Mouse (Mus musculus) heart, postnatal 4 days (tissue): ENCODE measurements around the gene Cst9. TPM values are rescaled to one million over a fixed set of nuclear protein-coding genes. Genes with fewer than 3 reads are reported as not detected.

Experiments
- DNase-seq: peaks from one replicate; pipeline ENCODE4 v3.0.0; 2021
- total RNA-seq, 2 experiments: library from RNA; stranded (reverse); gene quantifications; 2 replicates each; pipeline ENCODE4 v1.2.3; 2021

Gene Cst9
- total RNA-seq = 1 to 10 TPM; 3.1 to 4.1 TPM

GRCm38 (mm10) chr2:148834912-148835311, at the start of gene Cst9:
Gene Cst9 (plus strand): TSS chr2:148835147.
- no peak for DNase-seq

DNA sequence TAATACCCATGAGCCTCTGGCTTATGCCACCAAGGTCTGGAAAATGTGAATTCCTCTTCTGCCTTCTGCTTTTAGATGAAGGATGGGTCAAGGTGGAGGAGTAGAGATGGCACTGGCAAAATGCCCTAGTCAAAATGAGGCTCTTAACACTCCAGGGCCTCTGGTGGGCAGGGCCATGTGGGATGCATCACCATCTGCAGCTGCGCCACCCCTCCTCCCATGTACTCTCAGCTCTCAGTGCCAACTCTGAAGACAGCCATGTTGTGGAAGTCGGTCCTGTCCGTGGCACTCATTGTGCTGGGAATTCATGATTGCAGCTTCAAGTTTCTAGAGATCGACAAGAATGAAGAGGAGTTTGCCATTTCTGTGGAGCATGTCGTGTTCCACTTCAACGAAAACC, 45.8 kb upstream of the Cst9 start, which contains the start of gene Cst12:
Gene Cst12, plus strand, starts transcription at position 220 of the 400 bp plus-strand sequence.
- DNase-seq = no peak

- no peak for DNase-seq
Observed at GRCm38 (mm10) chr2:148798485-148798884, 36.5 kb upstream of the Cst9 start, which contains the start of gene Cst8. Gene Cst8 (plus strand): TSS chr2:148798785.

DNA sequence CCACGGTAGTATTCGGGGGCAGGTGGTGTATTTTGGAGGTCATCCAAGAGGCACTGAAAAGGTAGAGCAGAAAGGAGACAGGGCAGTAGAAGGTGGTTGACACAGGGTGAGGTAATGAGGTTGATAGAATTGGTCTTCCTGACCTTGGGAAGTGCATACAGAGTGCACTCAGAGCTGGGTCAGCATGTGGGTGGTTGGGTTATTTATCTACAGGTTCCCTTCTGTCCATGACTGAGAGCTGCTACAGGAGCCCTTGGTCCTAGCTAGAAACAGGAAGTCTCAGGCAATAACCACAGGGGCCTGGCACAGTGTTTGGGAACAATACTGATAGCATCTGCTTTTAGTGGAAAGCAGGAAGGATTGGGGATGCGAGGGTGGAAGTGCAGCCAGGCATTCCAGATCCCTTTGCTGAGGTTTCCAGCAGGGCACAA, 33.4 kb upstream of the Cst9 start:
- DNase-seq = peak; percentile 6

DNA sequence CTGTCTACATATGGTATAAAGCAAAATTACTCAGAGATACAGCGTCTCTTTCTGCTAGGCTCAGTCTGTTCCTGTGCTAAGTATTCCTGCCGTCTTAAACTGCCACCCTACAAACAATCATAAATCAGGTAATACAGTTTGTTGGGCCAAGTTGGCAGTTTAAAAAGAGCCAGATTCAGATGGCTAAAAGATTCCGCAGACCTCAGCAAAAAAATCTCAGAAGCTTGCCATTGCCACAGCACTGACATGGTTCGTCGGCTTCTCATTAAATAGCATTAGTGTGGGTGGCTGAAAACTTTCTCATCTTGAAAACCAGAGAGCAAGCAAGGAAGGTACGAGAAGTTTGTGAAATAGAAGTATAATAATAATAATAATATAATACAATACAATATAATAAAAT, 28.3 kb upstream of the Cst9 start:
- no peak for DNase-seq

DNA sequence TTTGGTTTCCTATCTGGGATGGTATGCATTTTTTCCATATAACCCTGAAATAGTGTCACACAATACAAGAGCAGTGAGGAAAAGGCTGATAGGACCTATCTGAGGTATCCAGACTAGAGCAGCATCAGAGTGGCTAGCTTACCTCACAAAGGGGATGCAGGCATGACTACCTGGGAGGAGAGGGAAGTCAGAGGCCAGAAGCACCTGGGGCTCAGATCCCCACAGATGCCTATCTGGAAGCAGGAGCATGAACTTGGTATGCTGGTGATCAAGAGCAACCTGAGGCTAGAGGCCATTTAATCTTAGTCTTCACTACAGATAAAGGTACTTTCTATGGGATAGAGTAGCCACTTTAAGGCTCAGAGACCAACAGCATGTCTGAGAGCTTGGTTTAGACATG, 15.0 kb upstream of the Cst9 start, which contains the start of gene Cst13:
Gene Cst13, plus strand, starts transcription at position 173 of the 400 bp plus-strand sequence.
- DNase-seq = no peak

DNA sequence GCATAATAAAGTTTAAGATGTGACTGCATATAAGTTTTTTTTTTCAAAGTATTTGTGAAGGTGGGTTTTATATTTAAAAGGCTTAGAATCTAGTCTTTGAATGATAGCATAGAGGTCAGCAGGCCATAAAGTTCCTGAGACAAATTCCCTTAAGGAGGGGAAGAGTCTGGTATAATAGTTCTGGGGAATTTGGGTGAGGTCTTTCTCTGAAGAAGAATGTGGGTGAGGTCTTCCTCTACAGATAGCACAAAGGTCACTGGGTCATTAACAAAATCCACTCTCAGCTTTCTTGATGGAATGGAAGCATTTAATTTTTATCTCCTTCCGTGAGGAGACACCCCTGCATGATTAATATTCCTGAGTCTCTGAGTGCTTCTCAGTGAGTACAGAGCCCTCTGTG, 9.0 kb upstream of the Cst9 start:
- DNase-seq = no peak

GRCm38 (mm10) chr2:148838075-148838777, 3.3 kb downstream of the Cst9 start:
- no peak for DNase-seq

- no peak for DNase-seq
Observed at GRCm38 (mm10) chr2:148839224-148839623, 4.3 kb downstream of the Cst9 start.

GRCm38 (mm10) chr2:148851116-148851906, 16.4 kb downstream of the Cst9 start:
- DNase-seq = peak; percentile 86

DNA sequence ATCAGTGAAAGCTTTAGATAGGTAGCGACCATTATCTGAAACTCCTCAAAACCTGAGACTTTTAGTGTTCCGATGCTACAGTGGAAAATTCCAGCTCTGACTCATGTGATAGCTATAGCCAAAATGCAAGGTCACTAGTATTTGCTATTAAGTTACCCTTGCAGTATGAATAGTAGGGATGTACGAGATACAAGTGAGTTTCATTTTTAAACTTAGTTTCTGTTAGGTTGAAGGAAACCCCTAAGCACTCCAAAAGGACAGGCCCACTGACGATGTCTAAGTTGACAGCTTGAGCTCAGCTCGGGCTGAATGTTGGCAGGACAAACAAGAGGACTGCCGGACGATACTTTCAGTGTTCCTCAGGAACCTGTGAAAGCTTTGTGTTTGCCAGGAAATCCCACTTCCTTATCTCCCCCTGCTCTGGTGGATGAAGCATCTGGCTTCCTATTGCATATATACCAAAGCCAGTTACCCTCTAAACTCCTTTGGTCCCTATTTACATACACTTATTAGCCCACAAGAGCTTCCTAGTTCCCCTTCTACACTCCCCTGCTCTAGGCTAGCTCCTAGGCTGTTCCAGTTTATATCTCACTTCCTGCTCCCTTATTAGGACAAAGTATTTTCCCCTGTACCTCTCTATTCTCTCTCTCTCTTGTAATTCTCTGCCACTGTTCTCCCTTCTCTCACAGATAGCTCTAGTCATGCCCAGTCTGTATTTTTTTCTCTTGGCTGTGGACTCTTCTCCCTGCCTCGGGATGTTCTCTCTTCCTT, 21.9 kb downstream of the Cst9 start:
- DNase-seq = no peak

DNA sequence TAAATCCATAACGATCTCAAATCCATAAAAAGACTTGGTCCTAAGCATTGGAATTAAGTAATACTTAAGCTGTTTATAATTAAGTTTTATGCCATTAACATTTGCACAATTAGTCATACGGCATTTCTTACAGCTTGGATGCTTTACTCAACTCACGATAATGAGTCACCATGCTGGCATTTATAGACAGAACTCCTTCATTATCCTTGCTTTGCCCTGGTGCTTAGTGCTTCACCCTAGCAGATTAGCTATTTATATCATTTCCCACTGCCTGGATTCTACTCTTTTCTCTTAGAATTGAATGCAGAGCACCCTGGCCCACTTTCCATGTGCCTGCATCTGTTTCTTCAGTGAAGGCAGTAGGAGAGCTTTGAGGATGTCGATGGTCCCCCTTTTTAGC, 22.6 kb downstream of the Cst9 start:
- DNase-seq = no peak

DNA sequence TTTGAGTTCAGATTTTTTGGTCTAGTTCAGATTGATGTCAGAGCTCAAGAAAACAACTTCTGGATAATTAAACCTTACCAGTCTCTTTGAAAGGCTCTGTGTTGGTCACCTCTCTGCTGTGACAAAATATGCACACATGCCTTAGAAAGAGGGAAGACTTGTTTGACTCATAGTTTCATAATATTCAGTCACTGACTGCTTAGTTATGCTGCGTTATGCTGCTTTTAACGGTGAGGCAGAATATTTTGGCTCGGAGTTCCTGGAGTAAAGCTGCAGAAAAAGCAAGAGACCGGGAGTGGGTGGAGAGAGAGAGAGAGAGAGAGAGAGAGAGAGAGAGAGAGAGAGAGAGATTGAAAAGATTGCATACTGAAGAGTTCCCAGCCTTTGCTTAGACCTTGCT, 26.0 kb downstream of the Cst9 start:
- no peak for DNase-seq

- DNase-seq = no peak
Observed at GRCm38 (mm10) chr2:148861693-148862092, 26.7 kb downstream of the Cst9 start.

- no peak for DNase-seq
Observed at GRCm38 (mm10) chr2:148864966-148865365, 30.0 kb downstream of the Cst9 start, which contains the start of gene 9230104L09Rik. Gene 9230104L09Rik (minus strand): TSS chr2:148865038.

DNA sequence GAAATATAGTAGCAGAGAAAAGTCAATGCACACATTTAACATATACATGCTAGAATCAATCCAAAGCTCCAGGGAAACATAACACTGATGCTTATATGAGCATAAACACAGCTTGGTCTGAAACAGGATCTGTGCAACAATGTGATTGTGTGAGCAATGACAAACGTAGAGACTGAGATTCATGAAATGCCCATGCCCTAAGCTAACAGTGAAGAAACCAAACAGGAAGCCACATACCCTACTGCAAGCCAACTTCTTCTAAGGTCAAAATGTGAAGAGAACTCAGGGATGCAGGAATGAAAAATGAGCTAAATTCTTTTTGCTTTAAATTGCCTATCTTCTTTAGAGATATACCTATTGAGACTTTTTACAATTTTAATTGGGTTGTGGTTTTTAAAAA, 34.0 kb downstream of the Cst9 start:
- DNase-seq = no peak

GRCm38 (mm10) chr2:148870526-148870925, 35.6 kb downstream of the Cst9 start:
- DNase-seq = no peak

GRCm38 (mm10) chr2:148872860-148873259, 37.9 kb downstream of the Cst9 start:
- DNase-seq = peak; percentile 28

GRCm38 (mm10) chr2:148874224-148874616, 39.3 kb downstream of the Cst9 start:
- no peak for DNase-seq

DNA sequence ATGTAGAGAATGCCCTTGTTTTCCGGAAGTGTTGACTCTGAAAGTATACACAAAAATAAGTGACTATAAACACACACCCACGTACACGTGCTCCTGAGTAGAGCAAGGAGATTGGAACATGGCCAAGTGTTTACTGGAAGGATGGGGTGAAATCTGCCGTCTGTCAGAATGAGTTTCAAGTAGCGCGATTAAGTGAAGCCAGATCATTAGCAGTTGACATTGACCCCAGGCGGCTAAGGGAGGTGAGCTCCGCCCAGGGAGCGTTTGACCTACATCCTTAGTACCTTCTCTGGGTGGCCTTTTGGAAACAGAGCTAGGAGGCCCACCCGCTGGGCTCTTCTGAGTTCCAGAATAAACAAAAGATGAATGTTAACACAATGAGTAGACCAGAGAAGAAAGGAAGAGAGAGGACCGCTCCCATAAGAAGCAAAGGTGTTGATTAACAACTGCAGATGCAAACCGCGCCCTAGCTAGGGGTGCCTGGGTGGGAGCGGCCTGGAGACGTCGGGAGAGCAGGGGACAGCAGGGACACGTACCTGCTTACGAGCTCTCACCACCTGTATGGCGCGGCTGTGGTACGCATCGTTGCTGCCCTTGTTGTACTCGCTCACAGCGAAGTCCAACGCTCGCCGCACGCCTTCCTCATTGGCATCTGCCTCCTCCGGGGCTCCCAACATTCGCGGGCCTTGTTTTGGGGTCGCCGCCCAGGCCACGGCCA, 39.8 kb downstream of the Cst9 start:
- DNase-seq = no peak

GRCm38 (mm10) chr2:148875335-148875811, 40.4 kb downstream of the Cst9 start, which contains the start of gene Cst3:
Gene Cst3 (minus strand): TSS chr2:148875692.
- DNase-seq = peak; percentile 97
